Mouse (Mus musculus) embryonic facial prominence, embryonic 10.5 days (tissue): Measurements from ENCODE around the gene Fam19a1. TPM values are rescaled to one million over a fixed set of nuclear protein-coding genes. Genes with fewer than 3 reads are reported as not detected.
A peak's percentile ranks its signal among the peaks of the same experiment; 100 is the strongest.

Source experiments
- DNase-seq: peaks from one replicate; pipeline ENCODE4 v3.0.0-alpha.2; 2017; ENCODE audit warnings: low spot score
- H3K27ac ChIP-seq: fragments of 300-500 bp; sonication (generic); replicated peaks from 2 replicates; pipeline ENCODE4 v1.5.1; 2016; ENCODE audit warnings: mild to moderate bottlenecking
- H3K27me3 ChIP-seq: fragments of 300-500 bp; sonication (generic); replicated peaks from 2 replicates; pipeline ENCODE4 v1.6.1; 2016; ENCODE audit warnings: low read depth, mild to moderate bottlenecking; ENCODE audit not compliant: poor library complexity, severe bottlenecking
- H3K36me3 ChIP-seq: fragments of 300-500 bp; sonication (generic); replicated peaks from 2 replicates; pipeline ENCODE4 v1.6.1; 2016; ENCODE audit warnings: mild to moderate bottlenecking, moderate library complexity
- H3K4me1 ChIP-seq: fragments of 300-500 bp; sonication (generic); 2 replicates; pipeline ENCODE4 v1.6.1; 2016
- H3K4me3 ChIP-seq: fragments of 300-500 bp; sonication (generic); 2 replicates; pipeline ENCODE4 v1.5.1; 2016; ENCODE audit warnings: mild to moderate bottlenecking, moderate library complexity
- H3K9me3 ChIP-seq: fragments of 300-500 bp; sonication (generic); 2 replicates; pipeline ENCODE4 v1.6.1; 2016; ENCODE audit warnings: mild to moderate bottlenecking
- WGBS: fragments of 180-500 bp; shearing (Covaris S2); methylation state at CpG from one replicate; pipeline ENCODE4 v1.1.7; 2016; 5-methylcytosine and 5-hydroxymethylcytosine counted together
- polyA plus RNA-seq: library from polyadenylated mRNA; unstranded; fragments of >200 nt; fragmentation: Nextera tagmentation; extraction: Ambion mirVana; gene quantifications from 2 replicates; pipeline ENCODE4 v1.2.1, GENCODE M21; 2016

The Fam19a1 gene
- polyA plus RNA-seq, 1 experiment from 2014 or later: 0.82 TPM

DNA sequence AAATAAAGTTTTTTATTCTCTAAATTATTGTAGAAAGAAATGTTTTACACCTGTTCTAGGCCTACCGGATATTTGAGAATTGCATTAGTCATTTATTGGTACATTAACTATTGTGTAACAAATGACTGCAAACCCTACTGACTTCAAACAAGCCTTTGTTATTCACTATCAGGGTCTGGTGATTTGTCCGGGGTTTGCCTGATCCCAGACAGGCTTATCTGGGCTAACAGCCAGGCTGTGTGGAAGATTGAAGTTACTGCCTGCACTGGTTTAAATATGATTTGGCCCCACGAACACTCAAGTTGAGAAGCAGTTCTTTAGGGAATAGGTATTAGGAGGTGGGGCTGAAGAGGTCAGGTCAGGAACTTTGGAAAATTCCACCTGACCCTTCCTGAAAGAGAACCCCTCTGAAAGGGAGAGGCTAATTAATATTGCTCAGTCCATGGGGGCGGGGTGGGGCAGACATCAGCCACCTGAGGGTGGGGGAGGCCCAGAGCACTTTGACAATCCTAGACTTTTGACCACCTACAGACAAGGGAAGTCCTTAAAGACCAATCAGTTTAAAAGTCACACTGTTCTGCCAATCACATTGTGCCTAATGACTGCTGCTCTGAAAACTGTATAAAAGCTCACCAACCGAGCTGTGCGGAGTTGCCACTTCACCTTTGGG lies 344.8 kb downstream of the Fam19a1 start:
- H3K27me3 ChIP-seq: no peaks in the 10 kb centered on the region
- peaks cover 5% of the 10 kb centered on the region for H3K4me1 ChIP-seq
- WGBS: 63% methylated on average over 6 of the region's 6 CpGs
- H3K36me3 ChIP-seq: no peaks in the 10 kb centered on the region
- DNase-seq: no peak
- H3K4me3 ChIP-seq: no peak overlapping the region
- H3K9me3 ChIP-seq: no peaks in the 10 kb centered on the region
- H3K27ac ChIP-seq: no peak overlapping the region

DNA sequence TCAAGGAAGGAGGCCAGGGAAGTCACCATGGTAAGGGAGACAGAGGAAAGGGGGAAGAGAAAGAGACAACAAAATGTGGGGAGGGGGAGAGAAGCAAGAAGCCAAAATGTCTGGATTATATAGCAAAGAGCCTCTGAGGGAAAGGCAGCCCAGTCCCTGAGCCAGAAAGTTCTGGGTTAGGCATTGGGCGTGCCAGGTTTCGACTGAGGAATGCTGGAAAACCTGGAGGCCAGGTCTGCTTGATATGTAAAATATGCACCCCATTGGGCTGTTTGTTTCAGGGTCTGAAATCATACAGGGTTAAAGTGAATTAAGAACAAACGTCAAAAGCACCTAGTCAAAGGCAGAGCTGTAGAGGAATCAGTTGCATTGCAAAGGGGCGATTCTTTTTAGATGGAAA lies 346.1 kb downstream of the Fam19a1 start:
- Histone ChIP-seq H3K27ac (no peak overlapping the region), H3K9me3 (no peaks in the 10 kb centered on the region), H3K27me3 (no peaks in the 10 kb centered on the region), H3K4me3 (no peak overlapping the region), H3K4me1 (peaks cover 5% of the 10 kb centered on the region), H3K36me3 (no peaks in the 10 kb centered on the region)
- DNase-seq: no peak
- 69% methylated on average over 4 of the region's 4 CpGs for WGBS

DNA sequence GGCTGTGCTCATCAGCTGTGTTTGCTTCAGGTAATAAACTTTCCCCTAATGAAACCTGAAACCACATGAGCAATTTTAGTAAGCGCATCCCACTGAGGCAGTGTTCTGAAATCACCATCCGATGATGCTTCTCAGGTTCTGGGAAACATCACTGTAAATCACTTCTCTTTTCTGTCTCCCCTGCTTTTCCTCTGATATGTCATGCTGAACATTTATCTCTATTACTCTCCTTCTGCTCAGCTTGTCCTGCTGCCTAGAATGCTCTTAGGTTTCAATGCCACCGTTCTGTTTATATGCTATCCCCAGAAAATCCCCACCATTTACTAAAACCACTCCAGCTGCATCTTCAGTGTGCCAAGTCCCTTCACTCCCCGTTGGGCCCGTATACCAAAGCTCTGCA lies 386.5 kb downstream of the Fam19a1 start:
- 79% methylated on average over 5 of the region's 5 CpGs for WGBS
- no peak for DNase-seq
- Histone ChIP-seq H3K9me3 (no peaks in the 10 kb centered on the region), H3K27me3 (no peaks in the 10 kb centered on the region), H3K27ac (no peak overlapping the region), H3K36me3 (no peaks in the 10 kb centered on the region), H3K4me3 (no peak overlapping the region), H3K4me1 (no peaks in the 10 kb centered on the region)

DNA sequence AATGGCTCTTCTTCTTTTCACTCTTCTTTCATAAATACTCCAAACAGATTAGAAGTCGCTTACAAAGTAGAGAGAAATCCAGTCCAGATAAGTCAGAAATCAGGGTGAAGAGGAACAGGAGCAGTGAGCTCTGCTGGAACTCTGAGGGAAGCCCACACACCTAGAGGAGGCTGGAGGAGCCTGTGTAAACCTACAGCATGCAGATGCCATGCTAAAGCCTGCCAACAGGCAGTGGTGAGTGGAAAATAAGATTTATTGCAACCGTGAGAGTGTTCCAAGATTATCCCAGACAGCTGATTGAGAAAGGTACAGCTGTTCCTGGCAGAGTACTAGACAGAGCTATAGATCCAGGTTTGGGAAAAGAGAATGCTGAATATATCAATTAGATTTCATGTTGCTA lies 428.6 kb downstream of the Fam19a1 start:
- DNase-seq: no peak
- H3K27ac ChIP-seq: no peak overlapping the region
- 93% methylated on average over 2 of the region's 2 CpGs for WGBS
- peaks cover 6% of the 10 kb centered on the region; the same call in 1 of the 2 replicates for H3K4me1 ChIP-seq
- no peaks in the 10 kb centered on the region for H3K27me3 ChIP-seq
- no peaks in the 10 kb centered on the region for H3K36me3 ChIP-seq
- no peaks in the 10 kb centered on the region for H3K9me3 ChIP-seq
- no peak overlapping the region for H3K4me3 ChIP-seq

DNA sequence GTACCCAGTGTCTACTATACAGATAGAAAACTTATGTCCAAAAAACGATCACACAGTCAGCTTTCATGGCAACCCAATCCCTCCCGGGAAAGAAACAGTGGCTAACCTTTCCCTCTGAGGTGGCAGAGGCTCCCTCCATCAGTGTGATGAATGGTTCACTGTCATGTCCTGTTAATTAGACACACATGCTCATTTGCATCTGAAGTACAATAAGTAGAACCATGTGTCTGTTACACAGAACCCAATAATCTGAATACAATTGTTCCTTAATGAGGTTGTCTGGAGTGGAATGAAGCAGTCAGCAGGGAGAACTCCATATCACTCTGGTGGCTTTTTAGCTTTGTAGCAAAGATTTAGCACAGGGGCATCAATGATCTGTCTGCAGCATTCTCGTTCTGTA lies 431.9 kb downstream of the Fam19a1 start:
- H3K36me3 ChIP-seq: no peaks in the 10 kb centered on the region
- 32% methylated on average over 3 of the region's 3 CpGs for WGBS
- no peak overlapping the region for H3K27ac ChIP-seq
- no peaks in the 10 kb centered on the region for H3K27me3 ChIP-seq
- peak; percentile 8 for DNase-seq
- H3K4me1 ChIP-seq: peaks cover 6% of the 10 kb centered on the region; the same call in 1 of the 2 replicates
- H3K9me3 ChIP-seq: no peaks in the 10 kb centered on the region
- no peak overlapping the region for H3K4me3 ChIP-seq

DNA sequence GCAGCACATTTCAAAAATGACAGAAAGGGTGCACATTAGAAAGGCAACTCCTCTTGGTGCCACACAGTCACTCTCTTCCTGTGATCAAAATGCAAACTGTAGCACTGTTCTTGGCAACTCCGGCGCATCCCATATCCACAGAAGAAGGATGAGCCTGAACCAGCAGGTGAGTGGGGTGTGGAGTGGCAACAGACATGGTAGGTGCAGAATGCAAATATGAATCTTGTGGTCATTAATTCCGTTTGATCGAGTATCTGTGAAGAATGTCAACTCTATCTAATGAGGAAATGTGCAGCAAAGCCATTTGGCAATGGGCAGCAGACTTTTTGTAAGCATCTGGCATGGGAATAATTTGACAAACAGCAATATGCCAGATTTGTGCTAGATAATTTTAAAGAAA lies 437.5 kb downstream of the Fam19a1 start:
- H3K27me3 ChIP-seq: no peaks in the 10 kb centered on the region
- DNase-seq: no peak
- H3K9me3 ChIP-seq: no peaks in the 10 kb centered on the region
- no peak overlapping the region for H3K27ac ChIP-seq
- no peaks in the 10 kb centered on the region for H3K4me1 ChIP-seq
- no peaks in the 10 kb centered on the region for H3K36me3 ChIP-seq
- H3K4me3 ChIP-seq: no peak overlapping the region
- WGBS: 92% methylated on average over 4 of the region's 4 CpGs

DNA sequence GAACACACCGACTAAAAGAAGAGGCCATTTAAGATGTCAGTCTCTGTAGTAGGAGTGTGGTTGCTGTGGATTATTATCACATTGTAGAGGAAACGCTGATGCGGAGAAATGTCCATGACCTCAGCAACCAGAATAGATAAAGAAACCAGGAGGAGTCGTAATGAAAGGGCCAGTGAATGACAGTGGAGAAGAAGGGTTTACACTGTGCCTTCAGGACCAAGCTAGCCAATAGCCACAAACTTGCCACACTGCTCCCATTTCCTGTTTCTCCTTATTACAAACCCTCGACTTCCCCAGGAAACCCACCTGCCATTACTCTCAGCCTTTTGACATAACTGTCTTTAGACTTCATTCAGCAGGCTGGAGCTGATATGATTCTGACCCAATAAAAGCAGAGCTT lies 465.7 kb downstream of the Fam19a1 start:
- H3K27ac ChIP-seq: no peak overlapping the region
- H3K9me3 ChIP-seq: no peaks in the 10 kb centered on the region
- no peaks in the 10 kb centered on the region for H3K36me3 ChIP-seq
- no peaks in the 10 kb centered on the region; the same call in 1 of the 2 replicates for H3K4me1 ChIP-seq
- no peak overlapping the region for H3K4me3 ChIP-seq
- WGBS: 87% methylated on average over 5 of the region's 5 CpGs
- H3K27me3 ChIP-seq: no peaks in the 10 kb centered on the region
- DNase-seq: no peak

DNA sequence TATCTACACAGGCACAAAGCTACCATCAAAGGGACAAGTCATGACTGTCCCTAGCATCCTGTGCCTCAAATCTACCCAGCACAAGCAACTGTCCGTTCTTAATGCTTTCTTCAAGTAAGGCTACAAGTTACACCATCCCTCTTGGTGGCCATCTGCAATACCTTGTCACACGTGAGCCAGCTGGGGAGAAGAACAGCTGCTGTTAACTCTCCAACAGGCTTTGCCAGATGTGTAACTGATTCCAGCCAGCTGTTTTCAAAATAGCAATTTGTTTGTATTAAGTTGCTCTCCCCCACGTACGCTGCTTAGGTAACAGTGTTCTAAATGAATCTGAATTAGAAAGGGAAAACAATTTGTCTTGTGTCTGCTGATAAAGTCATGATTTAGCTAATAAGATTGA lies 467.8 kb downstream of the Fam19a1 start:
- no peaks in the 10 kb centered on the region for H3K36me3 ChIP-seq
- WGBS: 68% methylated on average over 4 of the region's 4 CpGs
- no peaks in the 10 kb centered on the region; the same call in 1 of the 2 replicates for H3K4me1 ChIP-seq
- H3K4me3 ChIP-seq: no peak overlapping the region
- H3K27me3 ChIP-seq: no peaks in the 10 kb centered on the region
- no peak for DNase-seq
- H3K27ac ChIP-seq: no peak overlapping the region
- no peaks in the 10 kb centered on the region for H3K9me3 ChIP-seq

DNA sequence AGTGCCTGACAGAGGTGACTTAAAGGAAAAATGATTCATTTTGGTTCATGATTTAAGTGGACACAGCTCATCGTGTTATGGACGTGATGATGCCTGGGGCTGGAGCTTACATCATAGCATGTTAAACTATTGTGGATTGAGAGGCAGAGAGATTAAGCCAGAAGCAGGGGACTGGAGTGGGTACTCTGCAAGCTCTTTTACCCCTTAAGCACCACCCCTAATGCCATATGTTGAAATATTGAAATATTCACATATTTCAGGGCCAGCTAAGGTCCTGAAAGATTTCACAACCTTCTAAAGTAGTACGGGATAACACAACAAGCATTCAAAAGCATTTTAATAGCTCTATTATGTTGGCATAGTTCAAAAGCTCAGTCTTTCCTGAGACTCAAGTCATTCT lies 468.2 kb downstream of the Fam19a1 start:
- H3K27ac ChIP-seq: no peak overlapping the region
- H3K36me3 ChIP-seq: no peaks in the 10 kb centered on the region
- 83% methylated on average over 3 of the region's 3 CpGs for WGBS
- no peaks in the 10 kb centered on the region; the same call in 1 of the 2 replicates for H3K4me1 ChIP-seq
- H3K27me3 ChIP-seq: no peaks in the 10 kb centered on the region
- no peak for DNase-seq
- no peaks in the 10 kb centered on the region for H3K9me3 ChIP-seq
- H3K4me3 ChIP-seq: no peak overlapping the region

DNA sequence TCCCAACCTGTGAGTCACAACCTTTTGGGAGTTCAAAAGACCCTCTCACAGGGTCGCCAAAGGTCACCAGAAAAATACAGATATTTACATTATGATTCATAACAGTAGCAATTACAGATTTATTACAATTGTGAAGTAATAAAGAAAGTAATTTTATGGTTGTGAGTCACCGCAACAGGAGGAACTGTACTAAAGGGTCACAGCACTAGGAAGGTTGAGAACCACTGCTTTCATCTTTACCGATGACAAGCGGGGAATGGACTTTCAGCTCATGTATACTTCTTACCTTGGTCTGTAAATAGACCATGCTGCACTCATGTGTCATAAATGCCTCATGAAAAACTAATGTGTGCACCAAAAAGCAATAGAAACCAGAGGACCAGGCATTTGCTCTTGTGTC lies 474.5 kb downstream of the Fam19a1 start:
- 94% methylated on average over 4 of the region's 4 CpGs for WGBS
- H3K9me3 ChIP-seq: no peaks in the 10 kb centered on the region
- DNase-seq: no peak
- H3K4me1 ChIP-seq: no peaks in the 10 kb centered on the region
- H3K4me3 ChIP-seq: no peak overlapping the region
- H3K27ac ChIP-seq: no peak overlapping the region
- no peaks in the 10 kb centered on the region for H3K36me3 ChIP-seq
- no peaks in the 10 kb centered on the region for H3K27me3 ChIP-seq

DNA sequence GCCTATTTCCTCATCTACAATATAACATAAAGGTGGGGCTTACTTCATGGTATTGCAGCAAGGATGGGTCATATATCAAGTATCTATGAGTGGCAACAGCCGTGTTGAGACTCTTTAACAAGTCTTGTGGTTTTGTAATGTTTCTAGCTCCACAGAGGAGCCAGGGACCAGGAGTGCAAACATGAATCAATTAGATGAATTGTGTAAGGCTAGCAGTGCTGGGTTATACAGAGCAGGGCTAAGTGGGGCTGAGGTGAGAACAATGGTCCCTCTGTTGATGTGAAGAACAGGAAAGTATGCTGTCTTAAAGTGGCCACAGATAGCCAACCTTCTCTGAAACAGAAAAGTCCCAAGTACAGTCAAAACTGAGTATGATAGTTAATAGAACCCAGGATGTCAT lies 480.1 kb downstream of the Fam19a1 start:
- Histone ChIP-seq H3K36me3 (no peaks in the 10 kb centered on the region), H3K27me3 (no peaks in the 10 kb centered on the region), H3K9me3 (no peaks in the 10 kb centered on the region), H3K27ac (no peak overlapping the region), H3K4me1 (no peaks in the 10 kb centered on the region), H3K4me3 (no peak overlapping the region)
- WGBS: 54% methylated on average over 1 of the region's 1 CpGs
- no peak for DNase-seq

DNA sequence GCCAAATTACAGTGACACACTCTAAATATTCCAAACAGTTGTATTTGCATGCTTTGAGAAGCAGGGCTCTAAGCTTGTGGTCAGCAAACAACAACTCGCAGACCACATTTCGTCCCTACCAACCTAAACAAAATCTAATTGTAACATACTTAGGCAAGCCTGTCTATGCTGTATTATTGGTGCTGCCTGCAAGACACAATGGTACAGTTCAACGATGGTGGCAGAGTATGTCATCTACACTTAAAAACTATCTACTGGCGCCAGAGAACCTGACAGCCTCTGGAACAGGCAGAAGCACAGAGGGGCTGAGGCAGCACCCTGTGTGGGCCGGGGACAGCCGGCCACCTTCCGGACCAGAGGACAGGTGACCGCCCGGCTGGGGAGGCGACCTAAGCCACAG lies 482.2 kb downstream of the Fam19a1 start:
- no peaks in the 10 kb centered on the region for H3K4me1 ChIP-seq
- no peak overlapping the region for H3K4me3 ChIP-seq
- DNase-seq: no peak
- H3K27me3 ChIP-seq: no peaks in the 10 kb centered on the region
- no peaks in the 10 kb centered on the region for H3K9me3 ChIP-seq
- 94% methylated on average over 10 of the region's 10 CpGs for WGBS
- no peaks in the 10 kb centered on the region for H3K36me3 ChIP-seq
- no peak overlapping the region for H3K27ac ChIP-seq

DNA sequence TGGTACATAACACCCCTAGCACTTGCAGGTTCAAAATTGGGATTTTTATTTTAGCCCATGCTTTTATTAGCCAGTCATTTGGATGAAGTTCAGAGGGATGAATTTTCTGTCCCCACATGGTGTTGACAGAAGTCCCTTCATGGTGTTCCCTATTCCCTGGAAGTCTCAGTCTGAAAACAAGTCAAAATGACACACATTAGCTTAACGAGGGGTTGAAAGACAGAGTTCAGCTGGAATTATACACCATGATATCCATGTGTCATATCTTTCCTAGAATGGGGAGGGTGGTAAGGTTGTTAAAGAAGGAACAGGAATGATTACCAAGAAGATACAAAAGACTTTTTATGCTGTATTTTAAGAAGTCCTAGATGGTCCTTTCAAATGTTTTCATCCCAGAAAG lies 511.2 kb downstream of the Fam19a1 start:
- no peak overlapping the region for H3K4me3 ChIP-seq
- H3K4me1 ChIP-seq: no peaks in the 10 kb centered on the region
- H3K27ac ChIP-seq: no peak overlapping the region
- DNase-seq: no peak
- 79% methylated on average over 1 of the region's 1 CpGs for WGBS
- H3K36me3 ChIP-seq: no peaks in the 10 kb centered on the region
- no peaks in the 10 kb centered on the region for H3K9me3 ChIP-seq
- no peaks in the 10 kb centered on the region for H3K27me3 ChIP-seq
